Mouse (Mus musculus): ENCODE results near the gene Tars. TPM values are rescaled to one million over a fixed set of nuclear protein-coding genes. Genes with fewer than 3 reads are reported as not detected.

Gene Tars
- total and polyA plus RNA-seq, 2 experiments from 2014 or later = 11.2 to 22.3 TPM

DNA sequence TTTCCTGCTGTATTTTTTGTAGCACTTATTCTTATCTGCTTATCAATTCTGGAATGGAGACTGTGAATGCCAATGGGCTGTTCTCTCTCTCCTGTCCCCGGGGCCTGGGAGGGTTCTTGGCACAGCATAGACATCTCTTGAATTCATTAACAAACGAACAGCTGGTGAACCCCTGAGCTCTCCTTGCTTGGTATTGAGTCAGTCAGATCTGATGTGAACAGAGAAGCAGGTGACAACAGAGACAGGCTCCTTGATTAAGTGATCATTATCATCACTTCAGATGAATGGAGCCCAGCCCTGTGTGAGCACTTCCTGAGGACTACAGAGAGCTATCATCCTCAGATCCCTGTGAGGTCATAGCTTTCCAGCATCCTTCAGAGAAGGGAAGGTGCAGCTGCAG, 35.4 kb downstream of the Tars start:
- Histone ChIP-seq H3K4me2 (ENCODE audit: low read depth, low read length) (no peak overlapping the region), H3K4me3 (ENCODE audit: low read depth, low read length) (no peak overlapping the region), H3K4me1 (ENCODE audit: control insufficient read depth, insufficient read depth) (no peaks in the 10 kb centered on the region), H3K36me3 (replicated peaks; ENCODE audit: control insufficient read depth, insufficient read depth, low read length) (no peaks in the 10 kb centered on the region), H3K9me3 (replicated peaks; ENCODE audit: control insufficient read depth, low read length) (no peaks in the 10 kb centered on the region), H3K27me3 (ENCODE audit: control insufficient read depth, insufficient read depth, low read length) (no peaks in the 10 kb centered on the region), H3K27ac (ENCODE audit: low read depth) (no peak overlapping the region), H3K9ac (replicated peaks; ENCODE audit: low read depth, low read length) (no peak overlapping the region)
- WGBS = 10% methylated on average over 2 of the region's 2 CpGs
- TF ChIP-seq CTCF (IDR thresholded peaks at IDR 0.05; ENCODE audit: low read depth) (no peak), EP300 (IDR thresholded peaks at IDR 0.05; ENCODE audit: low read depth) (no peak)
- ATAC-seq (ENCODE audit: insufficient read depth, low read depth) = no peak
- no peak for DNase-seq (ENCODE audit: low spot score)

DNA sequence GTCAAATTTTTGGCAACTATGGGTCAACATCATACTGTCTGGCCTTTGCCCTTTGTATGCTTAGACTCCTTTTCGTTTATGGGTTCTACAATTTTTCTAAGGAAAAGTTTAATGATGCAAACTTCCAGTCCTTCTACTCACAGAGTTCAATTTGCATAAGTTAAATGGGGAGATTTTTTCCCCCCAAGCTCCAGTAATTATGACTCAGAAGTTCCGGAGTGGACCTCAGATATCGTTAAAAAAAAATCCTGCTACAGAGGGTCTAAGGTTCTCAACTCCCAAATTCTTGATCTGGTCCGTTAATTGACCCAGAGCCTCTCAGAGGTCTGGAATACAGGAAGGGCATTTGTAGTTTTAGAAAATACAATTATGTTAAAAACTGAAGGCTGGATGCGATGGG, 37.6 kb downstream of the Tars start:
- no peaks in the 10 kb centered on the region for H3K9me3 ChIP-seq (replicated peaks; ENCODE audit: control insufficient read depth, low read length)
- WGBS = 73% methylated on average over 5 of the region's 5 CpGs
- H3K27me3 ChIP-seq (ENCODE audit: control insufficient read depth, insufficient read depth, low read length) = no peaks in the 10 kb centered on the region
- no peaks in the 10 kb centered on the region for H3K36me3 ChIP-seq (replicated peaks; ENCODE audit: control insufficient read depth, insufficient read depth, low read length)
- ATAC-seq (ENCODE audit: insufficient read depth, low read depth) = no peak
- H3K9ac ChIP-seq (replicated peaks; ENCODE audit: low read depth, low read length) = no peak overlapping the region
- no peak for TF ChIP-seq EP300 (IDR thresholded peaks at IDR 0.05; ENCODE audit: low read depth)
- no peak overlapping the region for H3K27ac ChIP-seq (ENCODE audit: low read depth)
- H3K4me1 ChIP-seq (ENCODE audit: control insufficient read depth, insufficient read depth) = no peaks in the 10 kb centered on the region
- no peak overlapping the region for H3K4me3 ChIP-seq (ENCODE audit: low read depth, low read length)
- H3K4me2 ChIP-seq (ENCODE audit: low read depth, low read length) = no peak overlapping the region
- no peak for DNase-seq (ENCODE audit: low spot score)

DNA sequence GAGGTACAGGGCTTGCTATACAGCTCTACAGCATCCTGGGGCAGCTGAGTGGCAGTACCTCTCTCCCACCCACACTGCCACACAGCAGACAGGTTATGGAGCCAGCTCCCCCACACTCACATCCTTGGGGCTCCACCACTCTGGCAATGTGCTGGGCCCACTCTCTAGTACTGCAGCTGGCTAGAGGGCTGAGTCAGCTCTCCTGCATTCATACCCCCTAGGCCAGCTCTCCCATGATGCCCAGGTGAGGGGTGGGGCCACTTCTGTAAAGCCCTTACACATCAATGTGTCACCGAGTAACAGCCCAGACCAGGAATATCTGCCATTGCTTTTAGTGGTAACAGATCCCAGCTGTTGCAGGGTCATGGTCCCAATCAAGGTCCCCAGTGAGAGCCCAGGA, 38.6 kb downstream of the Tars start:
- H3K4me3 ChIP-seq (ENCODE audit: low read depth, low read length) = no peak overlapping the region
- H3K9ac ChIP-seq (replicated peaks; ENCODE audit: low read depth, low read length) = no peak overlapping the region
- no peaks in the 10 kb centered on the region for H3K36me3 ChIP-seq (replicated peaks; ENCODE audit: control insufficient read depth, insufficient read depth, low read length)
- no peak overlapping the region for H3K27ac ChIP-seq (ENCODE audit: low read depth)
- H3K9me3 ChIP-seq (replicated peaks; ENCODE audit: control insufficient read depth, low read length) = no peaks in the 10 kb centered on the region
- DNase-seq (ENCODE audit: low spot score) (no peak), ATAC-seq (ENCODE audit: insufficient read depth, low read depth) (no peak)
- H3K4me1 ChIP-seq (ENCODE audit: control insufficient read depth, insufficient read depth) = no peaks in the 10 kb centered on the region
- no peak overlapping the region for H3K4me2 ChIP-seq (ENCODE audit: low read depth, low read length)
- TF ChIP-seq EP300 (IDR thresholded peaks at IDR 0.05; ENCODE audit: low read depth) (no peak), CTCF (IDR thresholded peaks at IDR 0.05; ENCODE audit: low read depth) (no peak)
- WGBS = 77% methylated on average over 1 of the region's 1 CpGs
- H3K27me3 ChIP-seq (ENCODE audit: control insufficient read depth, insufficient read depth, low read length) = no peaks in the 10 kb centered on the region

DNA sequence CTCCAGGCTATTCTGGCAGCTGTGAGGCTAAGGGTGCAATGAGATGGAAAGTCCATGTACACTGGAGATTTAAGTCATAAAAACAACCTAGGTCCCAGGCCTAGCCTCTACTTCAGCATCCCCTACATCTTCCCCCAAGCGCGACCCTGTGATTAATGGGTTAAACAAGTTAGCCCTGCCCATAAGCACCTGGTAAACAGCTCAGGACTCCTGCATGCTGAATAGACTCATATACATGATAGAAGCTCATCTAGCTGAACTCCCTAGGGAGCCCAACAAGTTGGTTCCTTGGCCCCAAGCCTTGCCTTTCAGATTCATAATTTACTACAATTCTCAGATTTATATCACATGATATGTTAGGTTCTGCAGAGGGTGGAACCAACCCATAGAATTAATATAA, 42.0 kb downstream of the Tars start:
- Histone ChIP-seq H3K9me3 (replicated peaks; ENCODE audit: control insufficient read depth, low read length) (no peaks in the 10 kb centered on the region), H3K4me2 (ENCODE audit: low read depth, low read length) (no peak overlapping the region), H3K4me1 (ENCODE audit: control insufficient read depth, insufficient read depth) (no peaks in the 10 kb centered on the region), H3K27ac (ENCODE audit: low read depth) (no peak overlapping the region), H3K9ac (replicated peaks; ENCODE audit: low read depth, low read length) (no peak overlapping the region), H3K27me3 (ENCODE audit: control insufficient read depth, insufficient read depth, low read length) (no peaks in the 10 kb centered on the region), H3K4me3 (ENCODE audit: low read depth, low read length) (no peak overlapping the region), H3K36me3 (replicated peaks; ENCODE audit: control insufficient read depth, insufficient read depth, low read length) (no peaks in the 10 kb centered on the region)
- WGBS = 91% methylated on average over 2 of the region's 2 CpGs
- no peak for ATAC-seq (ENCODE audit: insufficient read depth, low read depth)
- no peak for DNase-seq (ENCODE audit: low spot score)
- TF ChIP-seq CTCF (IDR thresholded peaks at IDR 0.05; ENCODE audit: low read depth) (no peak), EP300 (IDR thresholded peaks at IDR 0.05; ENCODE audit: low read depth) (no peak)

DNA sequence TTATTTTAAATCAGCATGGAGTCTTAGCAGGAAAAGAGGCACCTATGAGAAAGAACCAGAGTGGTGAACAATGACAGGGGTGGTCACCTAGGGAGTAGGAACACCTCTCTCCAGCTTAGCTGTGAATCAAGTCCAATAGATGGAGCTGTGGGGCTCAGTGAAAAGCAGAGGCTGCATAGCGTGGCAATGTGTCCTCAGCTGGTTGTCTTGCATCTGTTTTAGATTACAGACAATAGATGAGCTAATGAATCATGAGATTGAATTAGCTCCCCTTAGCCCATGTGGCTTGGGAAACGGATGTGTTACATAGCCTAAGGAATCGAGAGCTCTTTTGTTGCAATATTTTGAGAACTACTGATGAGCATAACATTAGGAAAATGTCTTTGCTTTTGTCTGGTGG, 43.6 kb downstream of the Tars start:
- no peak for TF ChIP-seq EP300 (IDR thresholded peaks at IDR 0.05; ENCODE audit: low read depth)
- TF ChIP-seq CTCF (IDR thresholded peaks at IDR 0.05; ENCODE audit: low read depth) = no peak

DNA sequence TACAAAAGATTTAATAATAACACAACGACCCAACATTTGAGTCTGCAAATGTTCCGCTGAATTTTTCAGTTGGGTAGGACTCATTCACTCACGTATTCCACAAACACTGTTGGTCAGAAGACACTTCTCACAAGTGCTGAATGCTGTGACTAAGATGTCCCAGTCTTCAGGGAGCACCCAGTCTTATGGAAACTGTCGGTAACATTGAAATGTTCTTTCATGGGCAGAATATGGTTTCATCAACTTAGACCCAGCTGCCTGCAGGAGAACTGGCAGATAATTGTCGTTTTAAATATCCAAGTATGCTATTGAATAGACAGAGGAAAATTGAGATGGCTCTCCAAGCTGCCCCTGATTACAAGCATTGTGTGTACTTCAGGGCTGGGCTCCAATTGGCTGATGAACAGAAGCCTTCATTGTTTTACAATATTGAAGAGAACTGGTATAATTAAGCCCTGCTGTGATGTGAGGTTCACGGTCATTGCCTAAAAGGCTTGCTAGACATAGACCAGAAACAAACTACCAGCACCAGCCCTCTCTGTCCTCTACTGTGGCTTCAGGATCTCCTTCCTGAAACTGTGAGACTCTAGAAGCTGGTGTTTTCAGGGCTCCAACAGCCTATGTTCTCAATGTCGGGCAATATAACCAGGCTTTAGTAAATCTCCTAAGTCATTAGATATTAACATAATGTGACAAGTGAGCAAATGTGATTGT, 59.8 kb downstream of the Tars start:
- WGBS = 81% methylated on average over 7 of the region's 7 CpGs

More for the DNA sequence above, 43.6 kb downstream of the Tars start:
- no peaks in the 10 kb centered on the region for H3K9me3 ChIP-seq (replicated peaks; ENCODE audit: control insufficient read depth, low read length)
- H3K4me3 ChIP-seq (ENCODE audit: low read depth, low read length) = no peak overlapping the region
- no peak overlapping the region for H3K27ac ChIP-seq (ENCODE audit: low read depth)
- whole genome bisulfite sequencing = 66% methylated on average over 3 of the region's 3 CpGs
- H3K27me3 ChIP-seq (ENCODE audit: control insufficient read depth, insufficient read depth, low read length) = no peaks in the 10 kb centered on the region
- ATAC-seq (ENCODE audit: insufficient read depth, low read depth) (no peak), DNase-seq (ENCODE audit: low spot score) (no peak)
- H3K36me3 ChIP-seq (replicated peaks; ENCODE audit: control insufficient read depth, insufficient read depth, low read length) = no peaks in the 10 kb centered on the region
- no peak overlapping the region for H3K4me2 ChIP-seq (ENCODE audit: low read depth, low read length)
- no peak overlapping the region for H3K9ac ChIP-seq (replicated peaks; ENCODE audit: low read depth, low read length)
- no peaks in the 10 kb centered on the region for H3K4me1 ChIP-seq (ENCODE audit: control insufficient read depth, insufficient read depth)

More for the DNA sequence above, 59.8 kb downstream of the Tars start:
- Histone ChIP-seq H3K36me3 (replicated peaks; ENCODE audit: control insufficient read depth, insufficient read depth, low read length) (no peaks in the 10 kb centered on the region), H3K4me2 (ENCODE audit: low read depth, low read length) (no peak overlapping the region), H3K27ac (ENCODE audit: low read depth) (no peak overlapping the region), H3K9ac (replicated peaks; ENCODE audit: low read depth, low read length) (no peak overlapping the region), H3K9me3 (replicated peaks; ENCODE audit: control insufficient read depth, low read length) (no peaks in the 10 kb centered on the region), H3K4me1 (ENCODE audit: control insufficient read depth, insufficient read depth) (no peaks in the 10 kb centered on the region), H3K27me3 (ENCODE audit: control insufficient read depth, insufficient read depth, low read length) (no peaks in the 10 kb centered on the region), H3K4me3 (ENCODE audit: low read depth, low read length) (no peak overlapping the region)
- no peak for TF ChIP-seq CTCF (IDR thresholded peaks at IDR 0.05; ENCODE audit: low read depth)
- no peak for TF ChIP-seq EP300 (IDR thresholded peaks at IDR 0.05; ENCODE audit: low read depth)
- DNase-seq (ENCODE audit: low spot score) = no peak
- ATAC-seq (ENCODE audit: insufficient read depth, low read depth) = no peak
